Mouse (Mus musculus) liver, embryonic 13.5 days (tissue): ENCODE results near the gene Ddx6. TPM values are rescaled to one million over a fixed set of nuclear protein-coding genes. Genes with fewer than 3 reads are reported as not detected.
A peak's percentile ranks its signal among the peaks of the same experiment; 100 is the strongest.

ENCODE experiments used
- ATAC-seq: fragments of 200-750 bp; cut with Nextera tagmentation; 2 replicates; pipeline ENCODE4 v1.8.0; 2017; ENCODE audit warnings: low read depth, mild to moderate bottlenecking, moderate number of reproducible peaks, moderate library complexity
- DNase-seq: peaks from one replicate; pipeline ENCODE4 v3.0.0; 2022
- H3K27ac ChIP-seq: fragments of 300-500 bp; sonication (generic); 2 replicates; pipeline ENCODE4 v1.5.1; 2015; ENCODE audit warnings: moderate library complexity, mild to moderate bottlenecking, inconsistent platforms
- H3K27me3 ChIP-seq: fragments of 300-500 bp; sonication (generic); 2 replicates; pipeline ENCODE4 v1.6.1; 2015; ENCODE audit warnings: mild to moderate bottlenecking, inconsistent platforms
- H3K36me3 ChIP-seq: fragments of 300-500 bp; sonication (generic); 2 replicates; pipeline ENCODE4 v1.6.1; 2015; ENCODE audit warnings: mild to moderate bottlenecking, inconsistent platforms
- H3K4me1 ChIP-seq: fragments of 300-500 bp; sonication (generic); replicated peaks from 2 replicates; pipeline ENCODE4 v1.6.1; 2015; ENCODE audit warnings: inconsistent platforms
- H3K4me2 ChIP-seq: fragments of 300-500 bp; sonication (generic); 2 replicates; pipeline ENCODE4 v1.6.1; 2015; ENCODE audit warnings: inconsistent platforms, mild to moderate bottlenecking, moderate library complexity
- H3K4me3 ChIP-seq: fragments of 300-500 bp; sonication (generic); replicated peaks from 2 replicates; pipeline ENCODE4 v1.5.1; 2015; ENCODE audit warnings: mild to moderate bottlenecking, inconsistent platforms
- H3K9ac ChIP-seq: fragments of 300-500 bp; sonication (generic); 2 replicates; pipeline ENCODE4 v1.6.1; 2015; ENCODE audit warnings: mild to moderate bottlenecking, inconsistent platforms
- H3K9me3 ChIP-seq: fragments of 300-500 bp; sonication (generic); replicated peaks from 2 replicates; pipeline ENCODE4 v1.6.1; 2016; ENCODE audit warnings: inconsistent platforms
- WGBS: fragments of 180-500 bp; shearing (Covaris S2); methylation state at CpG from one replicate; pipeline ENCODE4 v1.1.7; 2015; ENCODE audit not compliant: insufficient replicate concordance; 5-methylcytosine and 5-hydroxymethylcytosine counted together
- polyA plus RNA-seq: library from polyadenylated mRNA; unstranded; fragments of >200 nt; fragmentation: Nextera tagmentation; extraction: Ambion mirVana; gene quantifications from 2 replicates; pipeline ENCODE4 v1.2.1, GENCODE M21; 2015

Ddx6 gene
- polyA plus RNA-seq, 1 experiment from 2014 or later, result 7.2 TPM

- peaks cover 42% of the 10 kb centered on the region for H3K4me1 ChIP-seq
- DNase-seq (peak; percentile 40), ATAC-seq (peak; percentile 98)
- H3K9ac ChIP-seq, result peak overlapping the region; percentile 63
- H3K27me3 ChIP-seq, result no peaks in the 10 kb centered on the region
- H3K4me2 ChIP-seq, result peak overlapping the region; percentile 68
- H3K36me3 ChIP-seq, result no peaks in the 10 kb centered on the region; the same call in 1 of the 2 replicates
- peaks cover 9% of the 10 kb centered on the region; the same call in 1 of the 2 replicates for H3K9me3 ChIP-seq
- peak overlapping the region; percentile 88 for H3K27ac ChIP-seq
- WGBS, result 16% methylated on average over 5 of the region's 5 CpGs
- H3K4me3 ChIP-seq, result peak overlapping the region; percentile 47
Observed at GRCm38 (mm10) chr9:44580085-44580484, 24.6 kb upstream of the Ddx6 start.

- WGBS, result 68% methylated on average over 3 of the region's 3 CpGs
- Histone ChIP-seq H3K4me3 (no peak overlapping the region), H3K27ac (no peak overlapping the region), H3K9me3 (peaks cover 9% of the 10 kb centered on the region; the same call in 1 of the 2 replicates), H3K36me3 (no peaks in the 10 kb centered on the region; the same call in 1 of the 2 replicates), H3K4me1 (peaks cover 42% of the 10 kb centered on the region), H3K4me2 (no peak overlapping the region), H3K27me3 (no peaks in the 10 kb centered on the region), H3K9ac (no peak overlapping the region)
- no peak for DNase-seq
- ATAC-seq, result no peak
Observed at GRCm38 (mm10) chr9:44581423-44581822, 23.3 kb upstream of the Ddx6 start.

- Histone ChIP-seq H3K4me1 (peaks cover 51% of the 10 kb centered on the region), H3K4me3 (no peak overlapping the region), H3K4me2 (peak overlapping the region; percentile 23; the same call in 1 of the 2 replicates), H3K27ac (no peak overlapping the region), H3K27me3 (no peaks in the 10 kb centered on the region), H3K9me3 (peaks cover 9% of the 10 kb centered on the region; the same call in 1 of the 2 replicates), H3K36me3 (no peaks in the 10 kb centered on the region; the same call in 1 of the 2 replicates), H3K9ac (0 out of 2 replicates have a peak overlapping the region, but pooled peaks have one; percentile 22)
- 37% methylated on average over 16 of the region's 16 CpGs for WGBS
- no peak for ATAC-seq
- no peak for DNase-seq
Observed at GRCm38 (mm10) chr9:44582390-44582789, 22.3 kb upstream of the Ddx6 start.

- Histone ChIP-seq H3K27ac (no peak overlapping the region), H3K4me1 (peaks cover 45% of the 10 kb centered on the region), H3K4me3 (no peak overlapping the region), H3K9ac (no peak overlapping the region; the same call in 1 of the 2 replicates), H3K9me3 (peaks cover 9% of the 10 kb centered on the region; the same call in 1 of the 2 replicates), H3K27me3 (no peaks in the 10 kb centered on the region), H3K4me2 (no peak overlapping the region), H3K36me3 (no peaks in the 10 kb centered on the region; the same call in 1 of the 2 replicates)
- WGBS, result 66% methylated on average over 8 of the region's 8 CpGs
- DNase-seq, result no peak
- peak; percentile 27; the same call in 1 of the 2 replicates for ATAC-seq
Observed at GRCm38 (mm10) chr9:44586640-44587261, 17.9 kb upstream of the Ddx6 start.

- Histone ChIP-seq H3K27ac (peak overlapping the region; percentile 2; the same call in 1 of the 2 replicates), H3K9me3 (peaks cover 9% of the 10 kb centered on the region; the same call in 1 of the 2 replicates), H3K36me3 (no peaks in the 10 kb centered on the region; the same call in 1 of the 2 replicates), H3K4me2 (peak overlapping the region; percentile 13), H3K27me3 (no peaks in the 10 kb centered on the region), H3K4me1 (peaks cover 44% of the 10 kb centered on the region), H3K4me3 (no peak overlapping the region), H3K9ac (no peak overlapping the region)
- WGBS, result 34% methylated on average over 9 of the region's 9 CpGs
- ATAC-seq, result peak; percentile 84
- DNase-seq, result no peak
Observed at GRCm38 (mm10) chr9:44587262-44588160, 17.2 kb upstream of the Ddx6 start.

- H3K27ac ChIP-seq, result no peak overlapping the region
- ATAC-seq, result no peak
- 52% methylated on average over 9 of the region's 9 CpGs for WGBS
Observed at GRCm38 (mm10) chr9:44588605-44589004, 16.1 kb upstream of the Ddx6 start.

GRCm38 (mm10) chr9:44589095-44589494 is 15.6 kb upstream of the Ddx6 start:
- peaks cover 48% of the 10 kb centered on the region for H3K4me1 ChIP-seq
- no peak for ATAC-seq

More at GRCm38 (mm10) chr9:44588605-44589004, 16.1 kb upstream of the Ddx6 start:
- H3K9ac ChIP-seq, result no peak overlapping the region
- peaks cover 8% of the 10 kb centered on the region; the same call in 1 of the 2 replicates for H3K9me3 ChIP-seq
- H3K4me1 ChIP-seq, result peaks cover 48% of the 10 kb centered on the region
- no peaks in the 10 kb centered on the region; the same call in 1 of the 2 replicates for H3K36me3 ChIP-seq
- H3K27me3 ChIP-seq, result no peaks in the 10 kb centered on the region
- no peak overlapping the region for H3K4me3 ChIP-seq
- no peak for DNase-seq
- no peak overlapping the region for H3K4me2 ChIP-seq

GRCm38 (mm10) chr9:44590969-44591368 is 13.7 kb upstream of the Ddx6 start:
- Histone ChIP-seq H3K27me3 (no peaks in the 10 kb centered on the region), H3K27ac (no peak overlapping the region), H3K4me2 (no peak overlapping the region), H3K36me3 (no peaks in the 10 kb centered on the region), H3K9me3 (no peaks in the 10 kb centered on the region), H3K9ac (no peak overlapping the region), H3K4me3 (no peak overlapping the region), H3K4me1 (peaks cover 48% of the 10 kb centered on the region)
- no peak for ATAC-seq
- WGBS, result 45% methylated on average over 2 of the region's 2 CpGs
- no peak for DNase-seq

More at GRCm38 (mm10) chr9:44589095-44589494, 15.6 kb upstream of the Ddx6 start:
- no peak overlapping the region for H3K9ac ChIP-seq
- H3K36me3 ChIP-seq, result no peaks in the 10 kb centered on the region
- H3K27ac ChIP-seq, result no peak overlapping the region; the same call in 1 of the 2 replicates
- peaks cover 3% of the 10 kb centered on the region; the same call in 1 of the 2 replicates for H3K9me3 ChIP-seq
- H3K4me2 ChIP-seq, result no peak overlapping the region
- no peaks in the 10 kb centered on the region for H3K27me3 ChIP-seq
- H3K4me3 ChIP-seq, result no peak overlapping the region
- no peak for DNase-seq

- Histone ChIP-seq H3K9ac (no peak overlapping the region), H3K27me3 (0 out of 2 replicates have a peak, but pooled peaks cover 3% of the 10 kb centered on the region), H3K36me3 (no peaks in the 10 kb centered on the region), H3K4me1 (peaks cover 45% of the 10 kb centered on the region), H3K27ac (no peak overlapping the region), H3K4me2 (no peak overlapping the region), H3K9me3 (no peaks in the 10 kb centered on the region), H3K4me3 (no peak overlapping the region)
- ATAC-seq (no peak), DNase-seq (no peak)
- 33% methylated on average over 7 of the region's 7 CpGs for WGBS
Observed at GRCm38 (mm10) chr9:44591595-44592188, 13.0 kb upstream of the Ddx6 start.

- H3K27me3 ChIP-seq, result peaks cover 10% of the 10 kb centered on the region
- no peaks in the 10 kb centered on the region for H3K36me3 ChIP-seq
- no peak overlapping the region for H3K4me3 ChIP-seq
- 82% methylated on average over 4 of the region's 4 CpGs for WGBS
- DNase-seq (no peak), ATAC-seq (no peak)
- H3K9me3 ChIP-seq, result no peaks in the 10 kb centered on the region
- H3K9ac ChIP-seq, result no peak overlapping the region
- H3K27ac ChIP-seq, result no peak overlapping the region
- H3K4me1 ChIP-seq, result peaks cover 30% of the 10 kb centered on the region
- no peak overlapping the region for H3K4me2 ChIP-seq
Observed at GRCm38 (mm10) chr9:44593221-44593620, 11.5 kb upstream of the Ddx6 start.

- Histone ChIP-seq H3K9me3 (no peaks in the 10 kb centered on the region), H3K27ac (no peak overlapping the region), H3K27me3 (peaks cover 16% of the 10 kb centered on the region), H3K36me3 (no peaks in the 10 kb centered on the region), H3K4me1 (peaks cover 30% of the 10 kb centered on the region), H3K9ac (no peak overlapping the region), H3K4me2 (no peak overlapping the region), H3K4me3 (no peak overlapping the region)
- DNase-seq (no peak), ATAC-seq (no peak)
- 68% methylated on average over 4 of the region's 4 CpGs for WGBS
Observed at GRCm38 (mm10) chr9:44593886-44594285, 10.8 kb upstream of the Ddx6 start.
